Mouse (Mus musculus) inflammation-experienced regulatory T-cells, adult 6 months (primary cell): ENCODE data around the gene 1300017J02Rik. TPM values are rescaled to one million over a fixed set of nuclear protein-coding genes. Genes with fewer than 3 reads are reported as not detected.

ENCODE experiments used
- ATAC-seq: one replicate; pipeline ENCODE4 v1.8.0; 2017
- polyA plus RNA-seq, 3 experiments: library from polyadenylated mRNA; unstranded; fragments of 100-300 nt; shearing (Covaris generic); gene quantifications; one replicate each; pipeline ENCODE4 v1.2.1; 2017

Gene 1300017J02Rik
- polyA plus RNA-seq, 3 experiments from 2014 or later: not detected

- no peak for ATAC-seq
Observed at GRCm38 (mm10) chr9:103271104-103271503, 33.8 kb downstream of the 1300017J02Rik start.

GRCm38 (mm10) chr9:103265778-103266177 lies 39.1 kb downstream of the 1300017J02Rik start:
- ATAC-seq: no peak

- ATAC-seq: no peak
Observed at GRCm38 (mm10) chr9:103252906-103253305, 52.0 kb downstream of the 1300017J02Rik start.

- no peak for ATAC-seq
Observed at GRCm38 (mm10) chr9:103248618-103249017, 56.3 kb downstream of the 1300017J02Rik start.

GRCm38 (mm10) chr9:103246526-103247168 lies 58.2 kb downstream of the 1300017J02Rik start:
- no peak for ATAC-seq

GRCm38 (mm10) chr9:103243640-103244039 lies 61.2 kb downstream of the 1300017J02Rik start:
- ATAC-seq: no peak

GRCm38 (mm10) chr9:103241206-103241605 lies 63.7 kb downstream of the 1300017J02Rik start:
- ATAC-seq: no peak

GRCm38 (mm10) chr9:103239471-103239870 lies 65.4 kb downstream of the 1300017J02Rik start:
- ATAC-seq: no peak

- no peak for ATAC-seq
Observed at GRCm38 (mm10) chr9:103234565-103235165, 70.2 kb downstream of the 1300017J02Rik start.

- ATAC-seq: no peak
Observed at GRCm38 (mm10) chr9:103234059-103234458, 70.8 kb downstream of the 1300017J02Rik start.

GRCm38 (mm10) chr9:103233006-103233395 lies 71.9 kb downstream of the 1300017J02Rik start:
- ATAC-seq: no peak

GRCm38 (mm10) chr9:103232232-103233005 lies 72.5 kb downstream of the 1300017J02Rik start:
- no peak for ATAC-seq

GRCm38 (mm10) chr9:103230151-103230951 lies 74.5 kb downstream of the 1300017J02Rik start, which contains the start of the genes Gm20425 and Trf:
TSS of gene Gm20425 (minus strand) at chr9:103230307.
TSS of gene Trf (minus strand) at chr9:103230444.
- ATAC-seq: no peak

- ATAC-seq: no peak
Observed at GRCm38 (mm10) chr9:103229037-103229867, 75.6 kb downstream of the 1300017J02Rik start.

GRCm38 (mm10) chr9:103228370-103229003 lies 76.4 kb downstream of the 1300017J02Rik start:
- ATAC-seq: no peak

- no peak for ATAC-seq
Observed at GRCm38 (mm10) chr9:103227760-103228159, 77.1 kb downstream of the 1300017J02Rik start.

- ATAC-seq: no peak
Observed at GRCm38 (mm10) chr9:103226806-103227205, 78.1 kb downstream of the 1300017J02Rik start.

GRCm38 (mm10) chr9:103225464-103225863 lies 79.4 kb downstream of the 1300017J02Rik start:
- ATAC-seq: no peak

- ATAC-seq: no peak
Observed at GRCm38 (mm10) chr9:103224721-103225120, 80.2 kb downstream of the 1300017J02Rik start.

- ATAC-seq: no peak
Observed at GRCm38 (mm10) chr9:103214281-103214680, 90.6 kb downstream of the 1300017J02Rik start.

GRCm38 (mm10) chr9:103213631-103214030 lies 91.3 kb downstream of the 1300017J02Rik start:
- ATAC-seq: no peak
